8 mouse cellular contexts compared by ENCODE assay signal in genomic region chr1:36059959-36060953, GRCm38 (mm10). TPM values are rescaled to one million over a fixed set of nuclear protein-coding genes. Genes with fewer than 3 reads are reported as not detected.
DNase-seq lines count a peak whose midpoint lies in the region; ATAC-seq and TF ChIP-seq lines count a peak whose summit lies in the region.
"Had no signal": no experiment of that assay in that cellular context is flagged by ENCODE, and none has a peak within 500 bp of the region (broad histone marks: within the 10 kb centered on the region; RNA-seq: fewer than 3 reads in every experiment).

No protein-coding gene starts in this region.

- H3K27ac ChIP-seq in kidney, adult 2 months (ENCODE audit: insufficient read depth, low read depth, low read length) = no peak overlapping the region
- H3K27ac ChIP-seq in midbrain, postnatal 0 days (ENCODE audit: low read depth, low read length) = 0 out of 2 replicates have a peak overlapping the region, but pooled peaks have one; percentile 1

- no peak overlapping the region for H3K4me3 ChIP-seq in kidney, adult 2 months (ENCODE audit: insufficient read depth, low read depth, low read length)
- no peak overlapping the region for H3K4me3 ChIP-seq in midbrain, postnatal 0 days (ENCODE audit: low read depth, low read length)

- H3K4me1 ChIP-seq in kidney, adult 2 months (ENCODE audit: control insufficient read depth, insufficient read depth, low read length) = peaks cover 12% of the 10 kb centered on the region
- peaks cover 3% of the 10 kb centered on the region; the same call in 1 of the 2 replicates for H3K4me1 ChIP-seq in midbrain, postnatal 0 days (ENCODE audit: insufficient read depth, low read length)

- no peak overlapping the region for H3K9ac ChIP-seq in midbrain, postnatal 0 days (replicated peaks; ENCODE audit: low read length, poor library complexity, severe bottlenecking)
- H3K9ac ChIP-seq: liver, postnatal 0 days had no signal

- H3K27me3 ChIP-seq in kidney, adult 2 months (replicated peaks; ENCODE audit: control insufficient read depth, insufficient read depth, low read length) = no peaks in the 10 kb centered on the region
- no peaks in the 10 kb centered on the region; the same call in 1 of the 2 replicates for H3K27me3 ChIP-seq in midbrain, postnatal 0 days (ENCODE audit: insufficient read depth, low read length)

- WGBS in kidney, adult 2 months = 62% methylated on average over 13 of the region's 13 CpGs
- 32% methylated on average over 13 of the region's 13 CpGs for WGBS in midbrain, postnatal 0 days

- TF ChIP-seq CTCF in kidney, adult 2 months (conservative IDR thresholded peaks at IDR 0.05; ENCODE audit: insufficient read depth, insufficient read length, low read depth, low read length) = no peak
- TF ChIP-seq CTCF in midbrain, postnatal 0 days (IDR thresholded peaks at IDR 0.05) = no peak

- no peak for TF ChIP-seq POLR2A in kidney, adult 2 months (IDR thresholded peaks at IDR 0.05; ENCODE audit: low read depth, low read length)

- no peaks in the 10 kb centered on the region for H3K9me3 ChIP-seq in midbrain, postnatal 0 days (ENCODE audit: low read length)

- DNase-seq in kidney, adult 2 months = peak; percentile 32
- DNase-seq in kidney, postnatal 14 days = no peak
- peak; percentile 66 for DNase-seq in ZHBTc4 (ENCODE audit: low read depth, low spot score)
- DNase-seq in fat pad, adult 2 months (ENCODE audit: extremely low read depth, low read depth, low spot score) = peak; percentile 70
- no peak for DNase-seq in midbrain, postnatal 0 days (ENCODE audit: low spot score)
- DNase-seq in left cerebral cortex, adult 11 months (ENCODE audit: low spot score) = no peak
- no peak for DNase-seq in thymus, postnatal 36 days
- DNase-seq: liver, postnatal 0 days had no signal

- H3K4me2 ChIP-seq in midbrain, postnatal 0 days (ENCODE audit: low read depth, low read length, poor library complexity, severe bottlenecking) = no peak overlapping the region

- no peaks in the 10 kb centered on the region for H3K36me3 ChIP-seq in kidney, adult 2 months (ENCODE audit: control insufficient read depth, insufficient read depth, low read length)
- no peaks in the 10 kb centered on the region for H3K36me3 ChIP-seq in midbrain, postnatal 0 days (ENCODE audit: insufficient read depth, low read length)

- no peak for ATAC-seq in midbrain, postnatal 0 days (ENCODE audit: low FRiP score)
- ATAC-seq: liver, postnatal 0 days had no signal

RNA-seq across cellular contexts. Expression of gene Hs6st1, which starts 7.9 kb away (rescaled TPM):
- 123 and 142 TPM in 2 replicates for polyA plus RNA-seq in kidney, adult 2 months (2012; rRNA removed)
- 89.8 and 104 TPM in 2 replicates for total RNA-seq in midbrain, postnatal 0 days (2014; rRNA removed)
- polyA plus RNA-seq in midbrain, postnatal 0 days (2015; fragmentation: Nextera tagmentation; extraction: Ambion mirVana) = 17.3 and 17.4 TPM in 2 replicates

Comparison
In these comparisons a context has a peak if more than half of its experiments do, and no peak if none do; other contexts are left out.
1. DNase-seq: peak in kidney, adult 2 months (single experiment), ZHBTc4 (single experiment) and fat pad, adult 2 months (single experiment); none in kidney, postnatal 14 days (single experiment), midbrain, postnatal 0 days (single experiment), left cerebral cortex, adult 11 months (single experiment) and thymus, postnatal 36 days (0 of 2).